In genomic region chr16:85899790-85900587, GRCm38 (mm10) we compare ENCODE assay signal across 8 mouse cellular contexts. TPM values are rescaled to one million over a fixed set of nuclear protein-coding genes. Genes with fewer than 3 reads are reported as not detected.
DNase-seq lines count a peak whose midpoint lies in the region; ATAC-seq and TF ChIP-seq lines count a peak whose summit lies in the region.

No protein-coding gene starts in this region.

- peaks cover 10% of the 10 kb centered on the region; the same call in 1 of the 2 replicates for H3K4me1 ChIP-seq in intestine, embryonic 15.5 days (replicated peaks)
- no peaks in the 10 kb centered on the region for H3K4me1 ChIP-seq in liver, postnatal 0 days (ENCODE audit: insufficient read depth)

- peak overlapping the region; percentile 54 for H3K4me3 ChIP-seq in intestine, embryonic 15.5 days (replicated peaks)
- peak overlapping the region; percentile 56 for H3K4me3 ChIP-seq in liver, postnatal 0 days (ENCODE audit: low read depth, low read length)

- H3K27ac ChIP-seq in intestine, embryonic 15.5 days: no peak overlapping the region
- H3K27ac ChIP-seq in liver, postnatal 0 days (ENCODE audit: low read depth): no peak overlapping the region

- H3K9me3 ChIP-seq in intestine, embryonic 15.5 days: no peaks in the 10 kb centered on the region
- no peaks in the 10 kb centered on the region for H3K9me3 ChIP-seq in liver, postnatal 0 days (ENCODE audit: low read length)

- ATAC-seq in intestine, embryonic 15.5 days: peak; percentile 68
- no peak; the same call in 1 of the 2 replicates for ATAC-seq in liver, postnatal 0 days
- no peak for ATAC-seq in megakaryocyte-erythroid progenitor cell, adult 5-6 weeks (replicated peaks; ENCODE audit: low FRiP score, low TSS enrichment, poor library complexity, severe bottlenecking)

- peak overlapping the region; percentile 83 for H3K4me2 ChIP-seq in intestine, embryonic 15.5 days (replicated peaks)
- peak overlapping the region; percentile 76 for H3K4me2 ChIP-seq in liver, postnatal 0 days (ENCODE audit: low read depth, low read length)

- TF ChIP-seq CTCF in liver, postnatal 0 days (IDR thresholded peaks at IDR 0.05; ENCODE audit: low read depth): no peak

- DNase-seq in layer of hippocampus, postnatal 10 days (ENCODE audit: low spot score in 2 of 2): peak; percentile 9 to 30
- no peak for DNase-seq in layer of hippocampus, adult 9-10 months (ENCODE audit: low spot score)
- peak; percentile 61 to 65 for DNase-seq in adrenal gland, postnatal 36 days
- peak; percentile 57 for DNase-seq in gastrocnemius, postnatal 14 days
- DNase-seq in liver, postnatal 0 days: no peak
- peak; percentile 10 to 22 for DNase-seq in right cerebral cortex, adult 2 months (ENCODE audit: low spot score in 2 of 2)

- intact Hi-C loops in gastrocnemius, postnatal 14 days (cut with DNase I; ENCODE audit: low total_unique reads): no loop called here

- peak overlapping the region; percentile 40; the same call in 1 of the 2 replicates for H3K9ac ChIP-seq in intestine, embryonic 15.5 days
- no peak overlapping the region for H3K9ac ChIP-seq in liver, postnatal 0 days (replicated peaks)

- peaks cover 25% of the 10 kb centered on the region for H3K27me3 ChIP-seq in intestine, embryonic 15.5 days (replicated peaks)
- peaks cover 32% of the 10 kb centered on the region for H3K27me3 ChIP-seq in liver, postnatal 0 days (ENCODE audit: insufficient read depth, low read length)

- TF ChIP-seq EP300 in liver, postnatal 0 days (IDR thresholded peaks at IDR 0.05; ENCODE audit: low read depth): no peak

- H3K36me3 ChIP-seq in intestine, embryonic 15.5 days: no peaks in the 10 kb centered on the region
- no peaks in the 10 kb centered on the region for H3K36me3 ChIP-seq in liver, postnatal 0 days (replicated peaks; ENCODE audit: insufficient read depth, low read length)

- WGBS in intestine, embryonic 15.5 days: 1% methylated on average over 45 of the region's 45 CpGs
- WGBS in liver, postnatal 0 days (ENCODE audit: insufficient replicate concordance): 4% methylated on average over 42 of the region's 45 CpGs

RNA-seq across cellular contexts. Expression of gene Adamts5, which starts 1.6 kb away (rescaled TPM):
- 1 to 10 TPM; 1.6 to 1.8 TPM for total RNA-seq in layer of hippocampus, postnatal 10 days (2021)
- 10 to 100 TPM in 1 of 2 experiments, 1 to 10 TPM in 1; 8.3 to 11.2 TPM for total RNA-seq in adrenal gland, postnatal 36 days (2021)
- 10 to 100 TPM; 10.1 to 10.3 TPM for total RNA-seq in gastrocnemius, postnatal 14 days (2021)
- 1.6 and 1.8 TPM in 2 replicates for polyA plus RNA-seq in intestine, embryonic 15.5 days (2015; fragmentation: Nextera tagmentation; extraction: Ambion mirVana)
- polyA plus RNA-seq in liver, postnatal 0 days (2015; fragmentation: Nextera tagmentation; extraction: Ambion mirVana): 0.50 and 0.59 TPM in 2 replicates
- not detected in 2 replicates for total RNA-seq in megakaryocyte-erythroid progenitor cell, adult 5-6 weeks (2014; fragmentation: Nextera tagmentation)
- total RNA-seq in megakaryocyte-erythroid progenitor cell, adult 5-6 weeks (2017): not detected in 2 replicates

Comparison
In these comparisons a context has a peak if more than half of its experiments do, and no peak if none do; other contexts are left out.
1. DNase-seq: peak in layer of hippocampus, postnatal 10 days (2 of 2), adrenal gland, postnatal 36 days (2 of 2), gastrocnemius, postnatal 14 days (single experiment) and right cerebral cortex, adult 2 months (2 of 2); none in layer of hippocampus, adult 9-10 months (single experiment) and liver, postnatal 0 days (single experiment).